Mouse (Mus musculus): Measurements from ENCODE around the gene Fosl1. TPM values are rescaled to one million over a fixed set of nuclear protein-coding genes. Genes with fewer than 3 reads are reported as not detected.

The Fosl1 gene
- polyA plus RNA-seq, 1 experiment from 2014 or later, result not detected

GRCm38 (mm10) chr19:5418750-5419466 is 28.4 kb upstream of the Fosl1 start:
- Histone ChIP-seq H3K4me3 (ENCODE audit: low read depth, low read length) (no peak overlapping the region), H3K4me1 (ENCODE audit: insufficient read depth, low read depth, low read length) (peaks cover 20% of the 10 kb centered on the region), H3K4me2 (replicated peaks; ENCODE audit: low read depth, low read length) (no peak overlapping the region), H3K27ac (ENCODE audit: low read length) (no peak overlapping the region), H3K27me3 (replicated peaks; ENCODE audit: insufficient read depth, low read length) (no peaks in the 10 kb centered on the region), H3K36me3 (ENCODE audit: insufficient read depth, low read length) (0 out of 2 replicates have a peak, but pooled peaks cover 17% of the 10 kb centered on the region), H3K9me3 (ENCODE audit: low read length) (no peaks in the 10 kb centered on the region), H3K9ac (replicated peaks; ENCODE audit: low read depth) (no peak overlapping the region)
- 93% methylated on average over 7 of the region's 8 CpGs for WGBS
- TF ChIP-seq CTCF (IDR thresholded peaks at IDR 0.05), result no peak
- TF ChIP-seq EP300 (IDR thresholded peaks at IDR 0.05), result no peak
- peak; percentile 58 for DNase-seq (ENCODE audit: low spot score)
- no peak for ATAC-seq

GRCm38 (mm10) chr19:5419630-5420029 is 27.7 kb upstream of the Fosl1 start:
- no peak for TF ChIP-seq EP300 (IDR thresholded peaks at IDR 0.05)
- TF ChIP-seq CTCF (IDR thresholded peaks at IDR 0.05), result no peak
- Histone ChIP-seq H3K36me3 (ENCODE audit: insufficient read depth, low read length) (0 out of 2 replicates have a peak, but pooled peaks cover 17% of the 10 kb centered on the region), H3K27me3 (replicated peaks; ENCODE audit: insufficient read depth, low read length) (no peaks in the 10 kb centered on the region), H3K9ac (replicated peaks; ENCODE audit: low read depth) (no peak overlapping the region), H3K4me2 (replicated peaks; ENCODE audit: low read depth, low read length) (no peak overlapping the region), H3K4me3 (ENCODE audit: low read depth, low read length) (no peak overlapping the region), H3K9me3 (ENCODE audit: low read length) (no peaks in the 10 kb centered on the region), H3K4me1 (ENCODE audit: insufficient read depth, low read depth, low read length) (peaks cover 14% of the 10 kb centered on the region), H3K27ac (ENCODE audit: low read length) (no peak overlapping the region)
- 85% methylated on average over 9 of the region's 9 CpGs for WGBS
- DNase-seq (ENCODE audit: low spot score), result no peak
- no peak for ATAC-seq

DNA sequence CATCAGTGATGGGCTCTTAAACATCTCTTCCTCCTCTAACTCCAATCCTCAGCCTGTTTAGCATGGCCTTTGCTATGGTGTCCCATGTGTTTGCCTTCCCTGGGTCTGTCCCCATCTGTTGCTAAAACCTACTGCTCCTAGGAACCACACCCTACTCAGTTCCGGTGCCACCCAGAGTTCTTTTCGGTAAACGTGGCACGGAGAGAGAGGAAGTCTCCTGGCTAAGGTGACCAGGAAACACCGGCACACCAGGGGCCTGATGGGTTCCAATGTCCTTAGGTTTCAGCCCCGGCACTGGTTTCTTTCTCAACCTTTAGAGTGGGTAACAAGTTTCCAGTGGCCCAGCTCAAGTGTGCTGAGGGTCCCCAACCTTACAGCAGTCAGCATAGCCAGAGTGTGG is 26.8 kb upstream of the Fosl1 start:
- Histone ChIP-seq H3K27me3 (replicated peaks; ENCODE audit: insufficient read depth, low read length) (no peaks in the 10 kb centered on the region), H3K4me3 (ENCODE audit: low read depth, low read length) (no peak overlapping the region), H3K9ac (replicated peaks; ENCODE audit: low read depth) (no peak overlapping the region), H3K4me1 (ENCODE audit: insufficient read depth, low read depth, low read length) (peaks cover 14% of the 10 kb centered on the region), H3K9me3 (ENCODE audit: low read length) (no peaks in the 10 kb centered on the region), H3K27ac (ENCODE audit: low read length) (no peak overlapping the region), H3K4me2 (replicated peaks; ENCODE audit: low read depth, low read length) (no peak overlapping the region), H3K36me3 (ENCODE audit: insufficient read depth, low read length) (0 out of 2 replicates have a peak, but pooled peaks cover 17% of the 10 kb centered on the region)
- no peak for TF ChIP-seq EP300 (IDR thresholded peaks at IDR 0.05)
- TF ChIP-seq CTCF (IDR thresholded peaks at IDR 0.05), result no peak
- ATAC-seq (no peak), DNase-seq (ENCODE audit: low spot score) (no peak)
- 88% methylated on average over 6 of the region's 6 CpGs for whole genome bisulfite sequencing

DNA sequence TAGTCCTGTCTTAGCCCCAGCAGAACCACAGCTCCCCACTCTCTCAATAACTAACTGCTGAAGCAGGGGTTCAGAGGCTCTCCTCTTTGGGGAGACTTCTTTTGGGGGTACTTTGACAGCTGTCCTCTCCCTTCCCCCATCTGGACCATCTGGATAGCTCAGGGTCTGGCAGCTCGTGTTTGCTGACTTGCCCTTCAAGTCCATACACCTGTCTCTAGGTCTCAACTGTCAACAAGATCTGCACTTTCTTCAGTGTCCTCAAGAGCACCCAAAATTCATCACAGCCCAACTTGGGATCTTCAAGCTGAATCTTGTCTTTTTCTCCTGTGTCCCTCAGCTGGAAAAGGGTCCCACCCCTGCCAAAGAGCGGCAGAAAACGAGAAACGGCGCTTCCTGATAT is 25.6 kb upstream of the Fosl1 start:
- ATAC-seq (no peak), DNase-seq (ENCODE audit: low spot score) (no peak)
- Histone ChIP-seq H3K4me2 (replicated peaks; ENCODE audit: low read depth, low read length) (no peak overlapping the region), H3K9ac (replicated peaks; ENCODE audit: low read depth) (no peak overlapping the region), H3K9me3 (ENCODE audit: low read length) (no peaks in the 10 kb centered on the region), H3K27me3 (replicated peaks; ENCODE audit: insufficient read depth, low read length) (no peaks in the 10 kb centered on the region), H3K4me3 (ENCODE audit: low read depth, low read length) (no peak overlapping the region), H3K4me1 (ENCODE audit: insufficient read depth, low read depth, low read length) (peaks cover 25% of the 10 kb centered on the region), H3K27ac (ENCODE audit: low read length) (no peak overlapping the region), H3K36me3 (ENCODE audit: insufficient read depth, low read length) (peaks cover 21% of the 10 kb centered on the region; the same call in 1 of the 2 replicates)
- WGBS, result 80% methylated on average over 5 of the region's 5 CpGs
- TF ChIP-seq EP300 (IDR thresholded peaks at IDR 0.05) (no peak), CTCF (IDR thresholded peaks at IDR 0.05) (no peak)

DNA sequence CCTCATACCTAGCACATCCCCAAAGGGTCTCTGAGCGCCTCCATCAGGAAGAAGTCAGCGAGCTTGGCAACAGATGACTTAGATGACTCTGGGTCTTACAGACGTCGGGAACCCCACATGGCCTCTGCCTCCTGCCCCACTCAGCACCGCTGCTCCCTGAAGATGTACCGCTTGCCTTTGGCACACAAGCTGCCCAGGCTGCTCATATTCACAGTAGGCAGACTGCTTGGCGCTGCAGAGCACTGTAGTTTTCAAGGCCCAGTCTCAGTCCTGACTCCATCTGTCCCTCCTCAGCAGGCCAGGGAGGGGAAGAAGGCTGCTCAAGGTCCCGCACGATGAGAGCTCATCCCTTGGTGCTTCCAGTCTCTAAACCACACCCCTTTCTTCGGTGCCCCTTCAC is 25.1 kb upstream of the Fosl1 start:
- no peak overlapping the region for H3K9ac ChIP-seq (replicated peaks; ENCODE audit: low read depth)
- no peak overlapping the region for H3K4me2 ChIP-seq (replicated peaks; ENCODE audit: low read depth, low read length)
- no peaks in the 10 kb centered on the region for H3K27me3 ChIP-seq (replicated peaks; ENCODE audit: insufficient read depth, low read length)
- WGBS, result 86% methylated on average over 10 of the region's 10 CpGs
- TF ChIP-seq EP300 (IDR thresholded peaks at IDR 0.05) (no peak), CTCF (IDR thresholded peaks at IDR 0.05) (no peak)
- no peaks in the 10 kb centered on the region for H3K9me3 ChIP-seq (ENCODE audit: low read length)
- H3K36me3 ChIP-seq (ENCODE audit: insufficient read depth, low read length), result peaks cover 21% of the 10 kb centered on the region; the same call in 1 of the 2 replicates
- H3K4me1 ChIP-seq (ENCODE audit: insufficient read depth, low read depth, low read length), result peaks cover 25% of the 10 kb centered on the region
- no peak overlapping the region for H3K4me3 ChIP-seq (ENCODE audit: low read depth, low read length)
- no peak for ATAC-seq
- DNase-seq (ENCODE audit: low spot score), result no peak
- H3K27ac ChIP-seq (ENCODE audit: low read length), result no peak overlapping the region

GRCm38 (mm10) chr19:5422895-5423443 is 24.4 kb upstream of the Fosl1 start:
- Histone ChIP-seq H3K4me3 (ENCODE audit: low read depth, low read length) (peak overlapping the region; percentile 92; the same call in 1 of the 2 replicates), H3K9me3 (ENCODE audit: low read length) (no peaks in the 10 kb centered on the region), H3K36me3 (ENCODE audit: insufficient read depth, low read length) (peaks cover 17% of the 10 kb centered on the region; the same call in 1 of the 2 replicates), H3K27ac (ENCODE audit: low read length) (peak overlapping the region; percentile 98), H3K4me2 (replicated peaks; ENCODE audit: low read depth, low read length) (peak overlapping the region; percentile 74), H3K27me3 (replicated peaks; ENCODE audit: insufficient read depth, low read length) (no peaks in the 10 kb centered on the region), H3K9ac (replicated peaks; ENCODE audit: low read depth) (peak overlapping the region; percentile 89; the same call in 1 of the 2 replicates), H3K4me1 (ENCODE audit: insufficient read depth, low read depth, low read length) (peaks cover 25% of the 10 kb centered on the region)
- TF ChIP-seq EP300 (IDR thresholded peaks at IDR 0.05), result no peak
- TF ChIP-seq CTCF (IDR thresholded peaks at IDR 0.05), result no peak
- ATAC-seq, result no peak
- WGBS, result 76% methylated on average over 9 of the region's 9 CpGs
- DNase-seq (ENCODE audit: low spot score), result no peak

All from lung, postnatal 0 days (tissue).